ENCODE assay signal across 23 mouse cellular contexts in the genomic region with DNA sequence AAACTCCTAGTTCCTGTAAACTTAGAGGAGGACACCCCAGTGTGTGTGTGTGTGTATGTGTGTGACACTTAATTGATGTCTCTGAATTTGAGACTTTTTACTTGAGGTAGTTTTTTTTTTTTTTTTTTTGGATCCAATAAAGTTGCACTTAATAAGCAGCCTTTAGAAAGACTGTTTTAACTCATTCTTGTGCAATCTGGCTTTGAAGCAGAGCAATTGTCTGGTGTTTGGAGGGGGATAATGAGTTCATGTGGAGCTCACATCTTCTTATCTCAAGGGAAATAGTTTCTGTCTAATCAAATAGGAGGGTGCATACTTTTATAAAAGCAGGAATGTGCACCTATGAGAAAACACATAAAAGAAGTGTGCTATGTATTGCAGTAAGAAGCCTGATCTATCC.
DNase-seq lines count a peak whose midpoint lies in the region; ATAC-seq and TF ChIP-seq lines count a peak whose summit lies in the region.
"Had no signal": no experiment of that assay in that cellular context is flagged by ENCODE, and none has a peak within 500 bp of the region (broad histone marks: within the 10 kb centered on the region; RNA-seq: fewer than 3 reads in every experiment).

No protein-coding gene starts in this region.

- no peak for TF ChIP-seq CTCF in lung, embryonic 14.5 days (IDR thresholded peaks at IDR 0.05; ENCODE audit: low read depth)

- no peak overlapping the region for H3K9ac ChIP-seq in heart, embryonic 13.5 days
- H3K9ac ChIP-seq in lung, embryonic 14.5 days, result no peak overlapping the region
- no peak overlapping the region for H3K9ac ChIP-seq in lung, embryonic 16.5 days (ENCODE audit: low read length)
- H3K9ac ChIP-seq: embryonic facial prominence, embryonic 12.5 days; forebrain, embryonic 13.5 days; forebrain, embryonic 15.5 days had no signal

- no peak overlapping the region for H3K4me2 ChIP-seq in heart, embryonic 13.5 days
- H3K4me2 ChIP-seq in lung, embryonic 14.5 days, result no peak overlapping the region
- H3K4me2 ChIP-seq in lung, embryonic 16.5 days (ENCODE audit: low read depth, low read length), result no peak overlapping the region
- H3K4me2 ChIP-seq: embryonic facial prominence, embryonic 12.5 days; forebrain, embryonic 13.5 days; forebrain, embryonic 15.5 days had no signal

- no peak overlapping the region for H3K4me3 ChIP-seq in heart, embryonic 13.5 days
- H3K4me3 ChIP-seq in lung, embryonic 14.5 days (ENCODE audit: low read depth, low read length), result no peak overlapping the region
- H3K4me3 ChIP-seq in lung, embryonic 16.5 days (ENCODE audit: low read length), result no peak overlapping the region
- H3K4me3 ChIP-seq: embryonic facial prominence, embryonic 10.5 days; embryonic facial prominence, embryonic 12.5 days; forebrain, embryonic 13.5 days; forebrain, embryonic 15.5 days had no signal

- no peak for ATAC-seq in heart, embryonic 13.5 days (ENCODE audit: extremely low read depth, insufficient number of reproducible peaks, low FRiP score, low TSS enrichment)
- peak; percentile 31; the same call in 1 of the 2 replicates for ATAC-seq in lung, embryonic 14.5 days (ENCODE audit: insufficient read depth)
- ATAC-seq in lung, embryonic 16.5 days (ENCODE audit: low read depth), result peak; percentile 74
- ATAC-seq: activated CD4-positive, CD25-positive, alpha-beta regulatory T cell, adult 4 months; CD4-positive, CD25-positive, alpha-beta regulatory T cell, adult 4 months; forebrain, embryonic 13.5 days; forebrain, embryonic 15.5 days; Patski had no signal

- no peak for DNase-seq in heart, postnatal 36 days
- peak; percentile 50 for DNase-seq in lung, embryonic 14.5 days
- DNase-seq in lung, postnatal 36 days, result no peak
- DNase-seq in lung, postnatal 25 days (ENCODE audit: low spot score), result no peak
- DNase-seq: adrenal gland, adult 8-10 months; adrenal gland, postnatal 14 days; adrenal gland, postnatal 36 days; B cell, adult 2 months; cerebellum, adult 11-12 months; cerebellum, adult 2 months; cerebellum, adult 9-10 months; cerebellum, postnatal 10 days; cerebellum, postnatal 25 days had no signal

- H3K27me3 ChIP-seq in heart, embryonic 13.5 days (replicated peaks), result no peaks in the 10 kb centered on the region
- no peaks in the 10 kb centered on the region for H3K27me3 ChIP-seq in lung, embryonic 14.5 days (ENCODE audit: insufficient read depth, low read length)
- H3K27me3 ChIP-seq in lung, embryonic 16.5 days (ENCODE audit: control insufficient read depth, insufficient read depth, low read depth, low read length), result no peaks in the 10 kb centered on the region
- H3K27me3 ChIP-seq: CH12.LX; embryonic facial prominence, embryonic 12.5 days; forebrain, embryonic 13.5 days; forebrain, embryonic 15.5 days; Patski had no signal

- intact Hi-C loops in heart, postnatal 36 days (cut with DNase I), result no loop called here

- no peaks in the 10 kb centered on the region for H3K36me3 ChIP-seq in heart, embryonic 13.5 days
- no peaks in the 10 kb centered on the region for H3K36me3 ChIP-seq in lung, embryonic 14.5 days (ENCODE audit: insufficient read depth)
- no peaks in the 10 kb centered on the region for H3K36me3 ChIP-seq in lung, embryonic 16.5 days (ENCODE audit: control insufficient read depth, insufficient read depth, low read length)
- H3K36me3 ChIP-seq: embryonic facial prominence, embryonic 10.5 days; embryonic facial prominence, embryonic 12.5 days; forebrain, embryonic 15.5 days had no signal

- H3K4me1 ChIP-seq in heart, embryonic 13.5 days, result peaks cover 22% of the 10 kb centered on the region
- no peaks in the 10 kb centered on the region for H3K4me1 ChIP-seq in lung, embryonic 14.5 days (ENCODE audit: insufficient read depth)
- H3K4me1 ChIP-seq in lung, embryonic 16.5 days (replicated peaks; ENCODE audit: control insufficient read depth, insufficient read depth, low read length), result no peaks in the 10 kb centered on the region
- H3K4me1 ChIP-seq: embryonic facial prominence, embryonic 10.5 days; embryonic facial prominence, embryonic 12.5 days; forebrain, embryonic 13.5 days; forebrain, embryonic 15.5 days had no signal

- H3K9me3 ChIP-seq in heart, embryonic 13.5 days, result peaks cover 6% of the 10 kb centered on the region; the same call in 1 of the 2 replicates
- 0 out of 2 replicates have a peak, but pooled peaks cover 5% of the 10 kb centered on the region for H3K9me3 ChIP-seq in lung, embryonic 14.5 days (ENCODE audit: low read depth, low read length)
- H3K9me3 ChIP-seq in lung, embryonic 16.5 days (ENCODE audit: control insufficient read depth, low read length), result no peaks in the 10 kb centered on the region

- H3K27ac ChIP-seq in heart, embryonic 13.5 days (replicated peaks), result peak overlapping the region; percentile 36; the same call in 1 of the 2 replicates
- peak overlapping the region; percentile 58 for H3K27ac ChIP-seq in lung, embryonic 14.5 days (ENCODE audit: low read depth)
- 0 out of 2 replicates have a peak overlapping the region, but pooled peaks have one; percentile 5 for H3K27ac ChIP-seq in lung, embryonic 16.5 days (ENCODE audit: low read length)
- H3K27ac ChIP-seq: embryonic facial prominence, embryonic 10.5 days; embryonic facial prominence, embryonic 12.5 days; forebrain, embryonic 13.5 days; forebrain, embryonic 15.5 days had no signal

Comparison
In these comparisons a context has a peak if more than half of its experiments do, and no peak if none do; other contexts are left out.
1. H3K27ac ChIP-seq: peak in every context shown above with its lines; median percentile 58 in lung, embryonic 14.5 days; 36 in heart, embryonic 13.5 days; 5 in lung, embryonic 16.5 days.